Mouse (Mus musculus) neural tube, embryonic 14.5 days (tissue): ENCODE measurements at regions not wholly inside any gene's neighbourhood (a gene's known extent, or its start where the extent isn't known, plus 50 kb on each side); places are given as distances from the start of the nearest gene placed in this dataset.

Source experiments
- ATAC-seq: fragments of 200-750 bp; cut with Nextera tagmentation; 2 replicates; pipeline ENCODE4 v1.8.0; 2017; ENCODE audit warnings: low read depth, mild to moderate bottlenecking, moderate TSS enrichment, moderate library complexity
- H3K27ac ChIP-seq: fragments of 300-500 bp; sonication (generic); 2 replicates; pipeline ENCODE4 v1.5.1; 2014; ENCODE audit warnings: low read depth, mild to moderate bottlenecking, control low read depth, low read length, moderate library complexity, mixed read lengths
- H3K27me3 ChIP-seq: fragments of 300-500 bp; sonication (generic); 2 replicates; pipeline ENCODE4 v1.6.1; 2014; ENCODE audit warnings: low read length; ENCODE audit not compliant: control insufficient read depth, insufficient read depth
- H3K36me3 ChIP-seq: fragments of 300-500 bp; sonication (generic); 2 replicates; pipeline ENCODE4 v1.6.1; 2014; ENCODE audit warnings: low read length, mixed read lengths; ENCODE audit not compliant: control insufficient read depth, insufficient read depth
- H3K4me1 ChIP-seq: fragments of 300-500 bp; sonication (generic); 2 replicates; pipeline ENCODE4 v1.6.1; 2014; ENCODE audit warnings: low read length; ENCODE audit not compliant: control insufficient read depth, insufficient read depth
- H3K4me2 ChIP-seq: fragments of 300-500 bp; sonication (generic); 2 replicates; pipeline ENCODE4 v1.6.1; 2014; ENCODE audit warnings: mild to moderate bottlenecking, low read depth, low read length, control low read depth
- H3K4me3 ChIP-seq: fragments of 300-500 bp; sonication (generic); 2 replicates; pipeline ENCODE4 v1.5.1; 2014; ENCODE audit warnings: low read depth, low read length, control low read depth, mixed read lengths
- H3K9ac ChIP-seq: fragments of 300-500 bp; sonication (generic); replicated peaks from 2 replicates; pipeline ENCODE4 v1.6.1; 2014; ENCODE audit warnings: low read depth, mild to moderate bottlenecking, control low read depth, low read length, mixed read lengths
- H3K9me3 ChIP-seq: fragments of 300-500 bp; sonication (generic); 2 replicates; pipeline ENCODE4 v1.6.1; 2016; ENCODE audit warnings: low read length; ENCODE audit not compliant: control insufficient read depth
- WGBS: fragments of 180-500 bp; shearing (Covaris S2); extraction: QIAGEN DNeasy Blood & Tissue Kit; methylation state at CpG from one replicate; pipeline ENCODE4 v1.1.7; 2014; 5-methylcytosine and 5-hydroxymethylcytosine counted together

GRCm38 (mm10) chr14:17599553-17599952 lies 60.5 kb upstream of the Thrb start:
- no peak overlapping the region for H3K4me3 ChIP-seq
- H3K4me2 ChIP-seq, result no peak overlapping the region
- no peak for ATAC-seq
- H3K9ac ChIP-seq, result no peak overlapping the region
- no peaks in the 10 kb centered on the region for H3K9me3 ChIP-seq
- H3K36me3 ChIP-seq, result no peaks in the 10 kb centered on the region
- WGBS, result 79% methylated on average over 5 of the region's 5 CpGs
- no peaks in the 10 kb centered on the region for H3K4me1 ChIP-seq
- no peak overlapping the region for H3K27ac ChIP-seq
- H3K27me3 ChIP-seq, result no peaks in the 10 kb centered on the region

DNA sequence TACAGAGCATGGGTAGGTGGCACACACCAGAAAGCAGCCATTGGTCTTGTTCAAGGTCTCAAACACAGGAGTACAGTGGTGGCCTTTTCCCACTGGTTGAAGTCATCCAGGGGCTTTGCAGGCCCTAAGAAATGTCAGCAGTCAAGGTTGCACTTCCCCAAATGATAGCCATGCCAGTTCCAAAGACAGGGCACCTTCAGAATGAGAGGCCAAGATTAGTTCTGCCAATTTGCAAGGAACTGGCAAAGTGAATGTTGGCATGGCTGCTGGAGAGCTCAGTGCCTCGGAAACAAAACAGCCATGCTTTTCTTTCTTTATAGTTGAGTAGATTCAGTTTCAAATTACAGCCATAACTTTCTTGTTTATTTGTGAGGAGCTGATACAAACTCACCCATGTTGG lies 57.7 kb upstream of the Thrb start:
- no peaks in the 10 kb centered on the region for H3K27me3 ChIP-seq
- H3K4me2 ChIP-seq, result no peak overlapping the region
- H3K36me3 ChIP-seq, result no peaks in the 10 kb centered on the region
- no peak overlapping the region for H3K9ac ChIP-seq
- ATAC-seq, result no peak
- no peak overlapping the region for H3K4me3 ChIP-seq
- no peak overlapping the region for H3K27ac ChIP-seq
- no peaks in the 10 kb centered on the region for H3K9me3 ChIP-seq
- WGBS, result 78% methylated on average over 1 of the region's 1 CpGs
- no peaks in the 10 kb centered on the region for H3K4me1 ChIP-seq

DNA sequence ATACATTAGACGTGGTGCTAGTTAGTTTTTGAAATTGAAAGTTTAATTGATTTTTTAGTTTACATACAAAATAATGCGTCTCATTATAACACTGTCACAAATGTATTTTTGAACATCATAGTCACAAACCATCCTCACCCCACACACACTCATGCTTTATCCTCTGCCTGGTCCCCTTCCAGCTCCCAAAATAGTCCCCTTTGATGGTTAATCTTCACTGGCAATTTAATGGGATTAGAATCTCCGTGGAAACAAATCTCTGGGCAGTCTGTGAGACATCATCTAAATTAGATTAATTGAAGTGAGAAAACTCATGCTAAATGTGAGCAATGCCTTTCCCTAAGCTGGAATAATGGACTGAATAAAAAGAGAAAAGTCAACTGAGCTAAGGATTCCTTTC lies 54.0 kb upstream of the Thrb start:
- no peak overlapping the region for H3K4me3 ChIP-seq
- H3K27me3 ChIP-seq, result no peaks in the 10 kb centered on the region
- no peak overlapping the region for H3K9ac ChIP-seq
- WGBS, result 70% methylated on average over 3 of the region's 3 CpGs
- H3K4me2 ChIP-seq, result no peak overlapping the region
- H3K27ac ChIP-seq, result no peak overlapping the region
- no peak for ATAC-seq
- H3K36me3 ChIP-seq, result no peaks in the 10 kb centered on the region
- no peaks in the 10 kb centered on the region for H3K9me3 ChIP-seq
- H3K4me1 ChIP-seq, result no peaks in the 10 kb centered on the region

- Histone ChIP-seq H3K36me3 (no peaks in the 10 kb centered on the region), H3K27me3 (no peaks in the 10 kb centered on the region), H3K9ac (no peak overlapping the region), H3K9me3 (no peaks in the 10 kb centered on the region), H3K27ac (no peak overlapping the region), H3K4me1 (no peaks in the 10 kb centered on the region), H3K4me3 (no peak overlapping the region), H3K4me2 (no peak overlapping the region)
- 76% methylated on average over 2 of the region's 2 CpGs for WGBS
- ATAC-seq, result no peak
Observed at GRCm38 (mm10) chr14:17607186-17607585, 52.9 kb upstream of the Thrb start.
